Mouse (Mus musculus): ENCODE measurements around the gene F2. TPM values are rescaled to one million over a fixed set of nuclear protein-coding genes. Genes with fewer than 3 reads are reported as not detected.

The F2 gene
- total RNA-seq, 2 experiments from 2014 or later: 0.26 TPM; not detected in 1

- intact Hi-C loops (cut with DNase I): no loop called here
- peak; percentile 1 for DNase-seq
These were observed 55.3 kb downstream of the F2 start for GRCm38 (mm10) chr2:91580894-91581293.

Other genes starting within 250 kb of the F2 start
- 100 to 1,000 TPM; 106 to 109 TPM for gene 1110051M20Rik, start 191.7 kb downstream of the F2 start, total RNA-seq (2021)
- gene Lrp4, start 178.9 kb downstream of the F2 start, total RNA-seq (2021): 10 to 100 TPM; 14.4 to 15.4 TPM
- 100 to 1,000 TPM; 156 to 163 TPM for gene Ckap5, start 109.7 kb downstream of the F2 start, total RNA-seq (2021)
- gene Zfp408, start 13.4 kb upstream of the F2 start, total RNA-seq (2021): 10 to 100 TPM; 24.2 to 26.2 TPM
- gene Arhgap1, start 13.4 kb upstream of the F2 start, total RNA-seq (2021): 10 to 100 TPM; 87.4 to 99.0 TPM
- 10 to 100 TPM; 40.1 to 40.9 TPM for gene Atg13, start 74.2 kb upstream of the F2 start, total RNA-seq (2021)
- 1 to 10 TPM; 8.4 to 9.9 TPM for gene Harbi1, start 74.4 kb upstream of the F2 start, total RNA-seq (2021)
- 10 to 100 TPM; 56.5 to 56.7 TPM for gene Ambra1, start 93.7 kb upstream of the F2 start, total RNA-seq (2021)